Mouse (Mus musculus) gastrocnemius, adult 18-20 months (tissue): ENCODE measurements around the gene Mrpl2. TPM values are rescaled to one million over a fixed set of nuclear protein-coding genes. Genes with fewer than 3 reads are reported as not detected.

Experiments
- DNase-seq: peaks from one replicate; pipeline ENCODE4 v3.0.0; 2021; ENCODE audit warnings: low spot score
- long read RNA-seq, 2 experiments: library from polyadenylated mRNA; stranded (forward); transcript quantifications; one replicate each; pipeline ENCODE4 v2.0.0; 2021
- total RNA-seq, 2 experiments: library from RNA; stranded (reverse); gene quantifications; 2 replicates each; pipeline ENCODE4 v1.2.3; 2021

Gene Mrpl2
- total RNA-seq, result 100 to 1,000 TPM; 104 TPM
- long read RNA-seq, experiment 1, transcript Mrpl2-201 (7 exons, 1,031 nt), result major isoform, 70 of 80 reads
- long read RNA-seq, experiment 1, partial matches to known transcripts, result 2 of 80 reads
- long read RNA-seq, experiment 1, other reads (novel, unspliced or antisense), result 6 of 80 reads
- long read RNA-seq, experiment 2, transcript Mrpl2-201 (7 exons, 1,031 nt), result major isoform, 61 of 67 reads
- long read RNA-seq, experiment 2, partial matches to known transcripts, result 1 of 67 reads
- long read RNA-seq, experiment 2, other reads (novel, unspliced or antisense), result 2 of 67 reads

DNA sequence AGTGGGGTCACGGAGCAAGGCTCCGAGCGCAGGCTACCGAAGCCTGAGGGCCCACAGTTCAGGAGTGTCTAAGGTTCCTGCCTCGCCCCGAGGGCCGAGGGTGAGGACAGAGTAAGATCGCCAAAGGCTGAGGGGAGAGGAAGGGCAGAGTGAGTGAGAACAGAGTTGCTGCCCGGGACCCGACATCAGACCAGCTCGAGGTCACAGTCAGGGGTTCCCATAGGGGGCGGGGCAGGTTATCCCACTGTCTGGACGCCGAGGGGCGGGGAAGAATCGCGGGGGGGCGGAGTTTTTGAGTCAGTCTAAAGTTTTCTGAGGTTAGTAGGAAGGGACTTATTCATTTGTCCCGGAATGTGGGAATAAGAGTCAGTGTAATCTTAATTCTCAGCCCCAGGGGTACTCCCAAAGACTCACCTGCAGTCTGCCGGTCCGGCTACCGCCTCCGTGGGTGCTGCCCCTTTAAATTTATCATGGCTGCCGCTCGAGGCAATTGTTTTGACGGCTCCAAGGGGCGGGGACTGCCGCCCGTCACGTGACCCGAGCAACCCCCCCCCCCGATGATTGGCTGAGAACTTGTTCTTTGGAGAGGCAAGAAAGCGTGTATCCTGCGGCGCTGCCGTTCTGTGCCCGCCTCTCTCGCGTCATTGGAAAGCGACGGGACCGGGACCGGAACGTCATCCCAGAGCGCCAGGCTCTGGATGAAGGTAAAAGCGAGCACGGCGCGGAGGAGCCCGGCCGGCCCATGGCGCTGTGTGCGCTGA lies at the start of gene Mrpl2, which contains the start of gene Klc4:
Mrpl2 (plus strand) TSS at position 669 of the 761 bp plus-strand sequence.
Klc4 (minus strand) TSS at position 462 of the 761 bp plus-strand sequence.
- peak; percentile 99 for DNase-seq

DNA sequence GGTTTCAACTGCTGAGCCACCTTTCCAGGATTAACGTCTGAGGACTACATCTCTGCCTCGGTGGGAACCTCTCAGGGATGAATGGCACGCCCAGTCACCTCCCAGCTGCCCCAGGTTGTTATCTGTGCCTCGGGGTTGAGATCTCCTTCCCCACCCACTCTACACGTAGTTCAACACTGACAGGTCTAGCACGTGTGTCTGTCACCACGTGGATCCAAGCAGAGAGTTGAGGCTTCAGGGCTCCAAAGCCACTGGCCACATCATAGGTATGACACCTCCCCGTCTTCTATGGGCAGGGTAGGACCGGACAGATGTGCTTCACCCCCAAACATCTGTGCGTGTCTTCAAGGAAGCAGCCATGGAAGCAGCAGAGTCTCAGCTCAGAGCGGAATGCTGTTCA lies 48.1 kb upstream of the Mrpl2 start:
- no peak for DNase-seq

DNA sequence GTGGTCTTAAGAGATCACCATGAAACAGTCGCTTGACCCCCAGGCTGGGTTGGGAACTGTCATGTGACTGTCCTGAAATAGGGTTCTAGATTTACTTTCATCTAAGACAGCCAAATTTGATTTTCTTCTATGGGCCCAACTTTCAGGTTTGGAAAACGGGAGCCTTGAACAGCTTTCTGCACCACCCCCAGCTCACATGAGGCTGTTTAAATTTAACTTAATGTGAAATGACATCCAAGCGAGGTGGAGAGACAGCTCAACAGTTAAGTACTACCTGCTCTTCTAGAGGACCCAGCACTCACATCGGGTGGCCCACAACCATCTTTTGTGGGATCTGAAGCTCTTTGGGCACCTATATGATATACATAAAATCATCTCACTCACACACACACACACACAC lies 47.1 kb upstream of the Mrpl2 start:
- DNase-seq, result no peak

DNA sequence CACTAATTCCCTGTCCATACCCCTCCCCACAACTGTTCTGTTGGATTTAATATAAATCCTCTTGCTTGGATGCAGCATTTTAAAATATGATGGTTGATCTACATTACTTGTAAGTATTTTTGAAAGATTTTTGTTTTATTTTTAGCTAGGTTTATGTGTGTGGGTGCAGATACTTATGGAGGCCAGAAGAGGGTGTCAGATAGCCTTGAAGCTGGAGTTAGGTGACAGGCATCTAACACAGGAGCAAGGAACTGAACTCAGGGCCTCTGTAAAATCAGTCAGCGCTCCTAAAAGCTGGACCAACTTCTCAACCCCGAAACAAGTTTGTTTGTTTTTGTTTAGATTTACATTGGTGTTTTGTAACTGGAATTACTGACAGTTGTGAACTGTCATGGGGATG lies 45.5 kb upstream of the Mrpl2 start:
- DNase-seq, result no peak

DNA sequence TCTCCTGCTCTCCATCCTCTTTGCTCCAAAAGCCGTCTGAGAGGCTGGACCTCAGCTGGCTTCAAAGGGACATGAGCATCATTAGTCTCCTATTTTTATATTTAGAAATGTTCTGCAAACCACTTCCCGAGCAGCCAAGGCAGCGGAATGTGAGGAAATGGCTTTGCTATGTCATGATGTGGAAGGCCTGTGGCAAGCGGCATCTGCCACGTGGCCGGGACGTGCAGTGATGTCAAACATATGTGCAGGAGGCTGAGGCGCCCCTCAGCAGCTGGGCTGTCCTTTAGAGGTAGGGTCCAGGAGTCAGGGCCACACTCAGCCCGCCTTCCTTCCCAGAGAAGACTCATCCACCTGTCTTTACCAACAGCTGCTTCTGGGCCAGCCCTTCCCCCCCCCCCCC lies 43.8 kb upstream of the Mrpl2 start:
- DNase-seq, result no peak

DNA sequence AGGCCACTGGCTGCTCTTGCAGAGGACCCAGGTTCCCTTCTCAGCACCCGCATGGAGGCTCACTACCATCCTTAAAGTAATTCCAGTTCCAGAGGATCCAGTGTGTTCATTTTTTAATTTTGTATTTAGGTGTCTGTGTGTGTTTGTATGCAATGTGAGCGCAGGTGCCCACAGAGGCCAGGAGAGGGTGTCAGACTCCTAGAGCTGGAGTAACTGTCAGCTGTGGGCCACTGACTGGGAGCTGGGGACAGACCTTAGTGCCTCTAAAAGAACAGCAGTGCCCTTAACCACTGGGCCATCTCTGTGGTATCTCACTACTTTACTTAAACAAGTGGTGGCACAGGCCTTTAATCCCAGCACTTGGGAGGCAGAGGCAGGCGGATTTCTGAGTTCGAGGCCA lies 42.8 kb upstream of the Mrpl2 start:
- DNase-seq, result no peak

DNA sequence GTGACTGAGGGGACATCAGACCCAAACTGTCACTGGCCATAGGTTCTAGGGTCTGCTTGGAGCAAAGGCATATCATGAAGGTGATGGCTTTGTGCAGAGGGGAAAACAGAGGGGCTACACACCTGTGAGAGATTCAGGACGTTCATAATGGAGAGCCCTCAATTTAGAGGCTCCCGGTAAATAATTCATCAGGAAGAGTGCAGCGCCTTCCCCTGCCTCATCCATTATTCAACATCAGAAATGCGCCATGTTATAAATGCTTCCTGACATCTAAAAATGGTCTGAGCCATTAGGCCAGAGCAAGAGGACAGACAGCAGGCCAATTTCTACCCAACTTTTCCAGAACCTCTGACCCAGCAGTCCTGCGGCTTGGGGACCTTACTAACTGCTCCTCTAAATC lies 40.9 kb upstream of the Mrpl2 start:
- DNase-seq, result no peak

DNA sequence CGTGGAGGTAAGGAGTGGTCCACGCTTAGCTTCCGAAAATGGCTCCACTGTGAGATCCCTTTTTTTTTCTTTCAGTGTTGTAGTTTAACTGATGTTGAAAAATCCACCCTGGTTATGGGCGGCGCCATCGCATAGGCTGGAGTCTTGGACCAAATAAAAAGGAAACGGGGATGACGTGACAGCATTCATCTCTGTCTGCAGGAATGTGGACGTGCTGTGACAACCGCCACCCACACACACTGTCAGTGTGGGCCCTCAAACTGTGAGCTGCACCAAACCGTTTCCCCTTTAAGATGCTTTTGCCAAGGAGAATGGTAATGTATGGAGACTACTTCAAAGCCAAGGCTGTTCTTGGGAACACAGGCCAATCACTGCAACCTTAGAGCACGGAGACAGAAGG lies 40.0 kb upstream of the Mrpl2 start:
- no peak for DNase-seq

DNA sequence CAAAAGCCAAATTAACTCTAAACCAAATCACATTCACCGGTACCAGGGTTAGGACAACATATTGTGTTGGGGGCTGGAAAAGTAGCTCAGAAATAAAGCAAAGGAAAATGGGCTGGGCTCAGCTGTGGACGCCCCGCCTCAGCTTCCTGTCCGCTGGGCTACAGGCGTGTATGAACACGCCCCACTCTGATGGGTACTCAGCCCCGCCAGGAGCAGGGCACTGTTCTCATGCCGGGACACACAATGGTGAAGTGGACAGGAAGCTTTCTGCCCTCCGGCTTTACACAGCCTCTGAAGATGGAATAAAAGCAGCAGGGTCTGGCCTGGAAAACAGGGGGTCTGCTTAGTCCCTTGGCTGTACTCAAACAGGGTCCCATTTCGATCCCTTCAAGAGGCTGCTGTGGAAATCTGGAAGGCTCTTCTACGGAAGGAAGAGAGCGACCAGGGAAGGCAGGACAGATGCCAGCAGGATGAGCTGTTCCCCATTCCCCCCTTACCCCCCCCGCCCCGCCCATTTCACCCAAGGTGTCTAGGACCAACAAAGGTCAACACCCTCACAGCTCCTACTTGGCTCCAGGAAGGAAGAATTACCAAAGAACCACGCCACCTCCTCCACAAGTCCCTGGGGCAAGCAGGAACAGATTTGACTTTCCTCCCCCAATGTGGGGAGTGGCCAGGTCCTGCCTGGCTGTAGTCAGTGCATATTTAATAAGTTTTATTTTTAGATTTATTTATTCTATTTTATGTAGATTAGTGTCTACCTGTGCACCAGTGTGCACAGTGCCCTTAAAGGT lies 36.1 kb upstream of the Mrpl2 start:
- DNase-seq, result no peak

DNA sequence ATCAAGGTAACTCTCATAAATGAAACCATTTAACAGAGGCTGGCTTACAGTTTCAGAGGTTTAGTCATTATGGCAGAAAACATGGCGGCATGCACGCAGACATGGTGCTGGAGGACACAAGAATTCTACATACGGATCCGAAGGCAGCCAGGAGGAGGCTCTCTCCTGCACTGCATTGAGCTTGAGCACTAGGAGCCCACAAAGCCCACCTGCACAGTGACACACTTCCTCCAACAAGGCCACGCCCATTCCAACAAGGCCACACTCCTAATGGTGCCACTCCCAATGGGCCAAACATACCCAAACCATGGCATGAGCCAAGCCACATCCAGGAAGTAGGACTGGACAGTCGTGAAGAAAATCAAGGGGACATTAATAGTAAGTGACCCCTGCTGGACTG lies 34.7 kb upstream of the Mrpl2 start:
- no peak for DNase-seq

DNA sequence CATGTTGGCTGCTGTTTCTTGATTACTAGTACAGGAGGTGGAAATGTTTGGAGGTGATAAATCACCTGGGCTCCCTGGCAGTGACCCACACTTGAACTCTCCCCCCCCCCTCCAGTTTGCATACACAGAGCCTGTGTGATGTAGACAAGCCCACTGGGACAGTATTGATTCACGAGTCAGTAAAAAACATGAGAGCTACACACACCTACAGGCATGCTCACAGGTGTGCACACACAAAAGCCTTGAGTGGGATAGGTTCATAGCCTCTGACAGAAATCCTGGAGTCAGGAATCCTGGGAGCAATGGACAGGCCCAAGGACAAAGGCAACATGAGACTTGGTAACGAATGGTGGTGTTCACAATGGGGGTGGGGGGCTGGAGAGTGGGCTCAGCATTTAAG lies 33.8 kb upstream of the Mrpl2 start:
- DNase-seq, result no peak

DNA sequence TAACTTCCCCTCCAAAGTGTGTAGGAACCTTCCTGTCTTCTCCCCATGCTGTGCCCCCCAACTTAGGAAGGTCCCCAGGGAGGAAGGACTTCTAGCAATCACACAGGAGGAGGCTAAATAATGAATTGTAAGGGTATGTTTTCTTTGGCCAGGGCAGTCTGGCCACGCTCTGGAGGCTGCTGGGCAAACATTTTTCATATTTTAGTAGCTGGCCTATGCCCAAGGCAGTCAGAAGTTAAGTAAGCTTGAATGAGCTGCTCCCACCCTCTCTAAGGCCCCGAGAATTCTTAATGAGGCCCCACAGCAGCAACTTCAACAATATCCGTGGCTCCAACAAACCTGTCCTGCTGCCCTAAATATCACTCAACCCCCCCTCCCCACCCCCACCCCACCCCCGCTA lies 33.2 kb upstream of the Mrpl2 start:
- DNase-seq, result no peak

DNA sequence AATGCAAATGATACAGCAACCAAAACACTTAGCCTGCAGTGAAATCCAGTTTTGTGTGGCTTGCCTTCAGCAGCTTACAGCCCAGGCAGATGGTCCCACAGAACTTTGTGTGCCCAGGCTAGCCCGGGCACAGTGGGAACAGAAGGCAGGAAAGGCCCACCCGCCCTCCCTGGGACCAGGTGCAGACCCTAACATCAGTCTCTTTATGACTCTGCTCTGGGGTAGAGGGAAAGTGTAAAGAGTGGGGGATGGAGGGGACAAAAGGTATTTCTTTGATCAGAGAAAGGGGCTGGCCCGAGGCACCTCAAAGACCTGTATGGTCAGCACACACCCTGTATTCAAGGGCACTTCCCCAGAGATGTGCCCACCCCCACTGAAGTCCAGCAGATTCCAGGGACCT lies 32.8 kb upstream of the Mrpl2 start:
- DNase-seq, result no peak

DNA sequence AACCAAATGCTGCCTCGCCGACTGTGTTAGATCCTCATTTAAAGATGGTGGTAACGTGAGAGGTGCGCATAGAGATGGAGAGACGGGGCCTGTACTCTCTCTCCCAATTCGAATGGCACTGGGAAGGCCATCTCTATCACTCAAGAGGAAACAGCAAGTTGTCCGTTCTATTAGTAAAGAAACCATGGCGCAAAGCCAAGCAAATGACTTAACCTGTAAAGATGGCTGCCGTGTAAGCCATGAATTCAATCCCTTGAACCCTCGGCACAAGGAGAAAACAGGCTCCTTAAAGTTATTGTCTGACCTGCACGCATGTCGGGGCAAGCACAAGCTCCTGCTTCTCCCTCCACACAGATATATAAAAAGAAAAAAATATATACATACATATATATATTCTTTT lies 28.2 kb upstream of the Mrpl2 start:
- no peak for DNase-seq

DNA sequence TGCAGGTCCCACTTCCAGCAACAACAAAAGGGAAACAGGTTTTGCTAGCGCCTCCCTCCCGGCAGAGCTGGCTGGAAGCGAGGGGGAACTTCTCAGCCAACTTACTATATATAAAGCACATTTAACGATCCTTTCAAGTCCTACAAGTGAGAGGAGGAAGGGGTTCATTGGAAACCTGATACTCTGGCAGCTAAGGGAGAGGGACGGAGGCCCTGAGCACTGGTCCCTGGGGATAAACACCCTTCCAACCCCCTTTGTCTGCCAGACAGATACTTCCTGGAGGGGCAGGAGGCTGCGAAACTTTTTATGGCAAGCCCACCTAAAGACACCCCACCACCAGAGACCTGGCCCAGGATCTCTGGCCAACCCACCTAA lies 27.6 kb upstream of the Mrpl2 start:
- DNase-seq, result no peak

DNA sequence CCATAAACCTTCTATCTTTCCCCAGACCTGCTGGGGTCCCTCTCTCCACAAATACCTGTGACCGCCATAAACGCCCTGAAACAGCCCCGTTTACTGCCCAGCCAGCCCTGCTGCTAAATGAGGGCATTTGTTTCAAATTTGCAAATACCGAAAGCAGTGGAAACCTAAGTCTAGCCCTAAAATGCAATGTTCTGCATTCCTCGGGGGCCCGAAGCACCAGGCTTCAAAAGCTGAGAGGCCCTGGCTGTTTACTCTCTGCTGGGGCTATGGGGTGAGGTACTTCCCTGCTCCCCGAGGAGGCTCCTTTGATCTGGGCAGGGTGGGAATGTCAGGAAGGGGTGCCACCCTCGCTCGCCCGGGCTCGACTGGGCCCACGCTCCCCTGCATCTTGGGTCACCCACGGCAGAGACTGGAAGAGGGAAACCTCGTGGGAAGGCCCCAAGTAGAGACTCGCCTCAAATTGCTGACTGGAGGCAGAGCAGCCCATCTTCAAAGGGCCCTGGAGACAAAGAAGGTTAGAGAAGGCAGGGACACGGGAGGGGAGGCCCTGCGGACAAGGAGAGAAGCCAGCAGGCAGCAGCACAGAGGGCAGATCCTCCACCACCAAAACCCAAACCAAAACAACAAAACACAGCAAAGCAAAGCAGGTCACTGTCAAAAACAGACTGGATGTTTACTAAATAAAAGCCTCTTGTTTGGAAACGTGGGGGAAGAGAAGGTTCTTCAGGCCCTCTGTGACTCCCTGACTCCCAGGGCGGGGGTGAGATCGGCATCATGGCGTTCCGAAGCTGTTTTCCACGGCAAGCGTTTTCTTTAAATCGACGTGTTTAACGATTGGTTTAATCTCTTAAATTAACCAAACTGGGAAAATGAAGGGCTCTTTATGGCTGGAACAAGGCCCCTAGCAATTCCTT lies 27.0 kb upstream of the Mrpl2 start:
- DNase-seq, result no peak

DNA sequence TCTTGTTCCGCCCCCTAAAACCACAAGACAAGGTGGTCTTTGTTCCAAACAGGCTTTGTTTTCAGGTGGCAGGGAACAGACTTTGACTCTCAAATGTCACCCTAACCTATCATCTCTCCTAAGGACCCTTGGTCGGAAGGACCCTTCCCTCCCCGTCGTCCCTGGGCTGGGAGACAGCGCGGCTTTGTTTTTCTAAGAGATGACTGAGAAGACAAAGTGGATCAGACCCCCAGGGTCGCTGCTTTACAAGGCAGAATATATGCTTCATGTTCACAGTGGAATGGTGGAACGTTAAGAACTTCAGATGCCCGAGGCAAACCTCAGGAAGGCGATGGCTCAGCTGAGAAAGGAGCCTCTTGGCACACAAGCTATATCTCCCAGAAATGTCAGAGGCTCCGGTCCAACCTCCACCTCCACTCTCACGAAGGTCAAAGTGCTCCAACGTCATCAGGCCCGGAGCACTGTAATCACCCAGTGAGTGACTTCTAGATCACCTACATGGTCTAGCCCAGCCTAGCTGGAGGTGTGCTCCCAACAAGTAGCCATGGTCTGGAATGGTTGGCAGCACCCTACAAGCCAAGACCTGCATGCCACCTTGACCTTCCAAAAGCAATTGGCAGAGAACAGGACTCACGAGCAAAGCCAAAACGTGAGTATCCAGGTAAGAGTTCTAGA lies 26.2 kb upstream of the Mrpl2 start:
- DNase-seq, result no peak

DNA sequence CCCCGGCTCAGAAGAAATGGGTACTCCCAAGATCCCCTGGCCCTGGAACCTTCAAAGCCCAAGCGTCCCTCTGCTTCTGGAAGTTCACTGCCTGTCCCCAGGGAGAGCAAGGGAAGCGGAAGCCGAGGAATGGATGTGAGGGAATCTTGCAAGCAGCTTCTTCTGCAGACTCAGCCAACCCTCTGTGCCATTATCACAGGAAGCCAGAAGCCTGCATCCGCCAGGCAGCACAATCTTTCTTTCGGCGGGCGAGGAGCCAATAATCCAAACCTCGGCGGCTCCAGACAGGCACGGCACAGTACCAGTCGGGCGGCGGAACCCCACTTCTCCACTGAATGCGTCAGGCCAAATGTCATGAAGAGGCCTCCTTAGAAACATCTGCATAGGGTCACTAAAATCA lies 24.7 kb upstream of the Mrpl2 start:
- no peak for DNase-seq

DNA sequence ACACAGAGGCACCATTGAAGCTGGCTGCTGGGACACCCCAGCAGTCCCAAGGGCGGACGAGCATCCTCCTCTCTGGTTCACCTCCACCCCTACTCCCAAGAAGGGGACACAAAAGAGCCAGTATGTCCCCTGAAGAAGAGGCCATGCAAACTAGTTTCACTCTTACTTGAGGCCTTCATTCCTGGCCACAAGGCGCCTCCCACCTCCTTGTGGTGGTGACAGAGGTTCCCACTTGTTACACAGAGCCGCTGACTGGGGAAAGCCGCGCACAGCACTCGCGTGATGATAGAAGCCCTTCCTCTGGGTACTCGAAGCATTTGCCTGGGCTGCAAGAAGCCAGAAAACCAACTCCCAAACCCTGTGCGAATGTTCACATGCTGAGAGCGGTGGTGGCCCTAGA lies 23.8 kb upstream of the Mrpl2 start:
- DNase-seq, result no peak

DNA sequence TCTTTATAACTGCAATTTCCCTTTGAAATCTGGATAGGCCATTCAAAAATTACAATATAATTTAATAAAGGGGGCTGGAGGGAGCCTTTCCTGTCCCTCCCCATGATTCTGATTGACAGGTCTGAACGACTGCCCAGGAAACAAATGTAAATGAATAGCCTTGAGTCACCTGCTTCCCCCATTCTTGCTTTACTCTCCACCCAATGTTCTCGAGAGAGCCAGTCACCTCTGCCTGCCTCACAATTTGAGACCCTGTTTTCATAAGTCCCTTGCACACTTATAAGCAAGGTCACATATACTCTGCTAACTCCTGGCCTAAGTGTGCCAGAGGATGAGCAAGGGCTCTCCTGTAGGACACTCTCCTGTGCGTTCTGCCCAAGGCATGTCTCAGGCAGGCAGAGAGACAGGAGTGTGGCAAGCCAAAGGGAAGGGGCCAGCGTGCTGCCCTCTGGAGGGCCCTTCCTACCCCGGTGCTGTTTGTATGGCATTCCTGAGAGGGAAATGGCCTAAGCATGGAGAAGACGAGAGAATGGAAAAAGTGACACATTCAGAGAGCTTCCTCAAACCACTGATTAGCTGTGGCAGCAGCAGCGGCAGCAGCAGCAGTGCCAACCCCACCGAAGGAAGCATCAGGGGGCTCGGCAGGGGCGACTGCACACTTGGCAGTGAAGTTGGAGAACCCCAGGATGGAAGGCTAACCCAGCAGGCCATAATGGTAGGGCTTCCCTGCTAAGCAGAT lies 22.0 kb upstream of the Mrpl2 start:
- no peak for DNase-seq
